Mouse (Mus musculus) CD4-positive, CD25-positive, alpha-beta regulatory T cell, adult 4 months (primary cell): Measurements from ENCODE around the gene Cd46. TPM values are rescaled to one million over a fixed set of nuclear protein-coding genes. Genes with fewer than 3 reads are reported as not detected.

Experiments used
- ATAC-seq: one replicate; pipeline ENCODE4 v1.8.0; 2017
- polyA plus RNA-seq, 2 experiments: library from polyadenylated mRNA; unstranded; fragments of 100-300 nt; shearing (Covaris generic); gene quantifications; one replicate each; pipeline ENCODE4 v1.2.1; 2017

Cd46 gene
- 1 to 10 TPM; 3.2 to 3.9 TPM for polyA plus RNA-seq

DNA sequence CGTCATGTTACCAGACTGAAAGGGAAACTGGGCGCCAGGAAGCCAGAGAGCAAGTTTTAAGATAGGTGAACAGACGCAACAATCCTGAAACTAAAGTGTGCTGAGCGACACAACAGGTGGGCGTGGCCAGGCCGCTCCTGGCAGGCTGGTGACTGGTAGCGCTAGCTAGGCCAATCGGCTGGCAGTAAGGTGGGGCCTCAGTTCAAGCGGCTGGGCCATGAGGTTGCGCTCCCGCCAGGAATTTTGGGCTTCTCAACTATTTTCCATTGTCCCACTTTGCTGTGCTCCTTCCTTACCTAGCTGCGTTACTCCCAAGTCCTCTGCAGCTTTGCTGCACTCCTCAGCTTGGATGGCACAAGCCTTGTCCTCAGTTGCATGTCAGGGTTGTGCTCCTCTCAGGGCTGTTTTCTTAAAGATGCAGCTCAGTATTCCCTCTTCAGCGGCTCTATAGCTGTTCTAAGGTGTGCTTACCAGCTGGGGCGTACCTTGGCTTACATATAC lies at the start of gene Cd46:
Cd46 (minus strand) TSS at position 30 of the 501 bp plus-strand sequence.
- ATAC-seq: peak; percentile 95

DNA sequence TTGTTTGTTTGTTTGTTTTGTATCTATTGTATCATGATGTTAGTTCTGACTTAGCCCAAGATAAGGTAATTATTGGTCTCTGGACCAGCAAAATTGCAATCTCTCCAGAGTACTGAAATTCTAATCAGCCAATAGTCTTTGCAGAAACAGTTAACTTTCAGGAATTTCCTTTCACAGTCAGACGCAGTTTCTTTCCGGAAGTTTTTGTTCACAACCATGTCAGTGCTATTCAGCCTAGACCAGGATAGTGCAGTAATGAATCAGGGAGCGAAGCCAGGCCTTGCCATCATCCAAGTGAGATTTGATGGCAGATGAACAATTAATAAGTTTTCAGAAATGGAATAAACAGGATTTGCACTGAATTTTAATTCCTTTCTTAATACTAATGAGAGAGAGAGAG lies 40.0 kb upstream of the Cd46 start:
- ATAC-seq: no peak

DNA sequence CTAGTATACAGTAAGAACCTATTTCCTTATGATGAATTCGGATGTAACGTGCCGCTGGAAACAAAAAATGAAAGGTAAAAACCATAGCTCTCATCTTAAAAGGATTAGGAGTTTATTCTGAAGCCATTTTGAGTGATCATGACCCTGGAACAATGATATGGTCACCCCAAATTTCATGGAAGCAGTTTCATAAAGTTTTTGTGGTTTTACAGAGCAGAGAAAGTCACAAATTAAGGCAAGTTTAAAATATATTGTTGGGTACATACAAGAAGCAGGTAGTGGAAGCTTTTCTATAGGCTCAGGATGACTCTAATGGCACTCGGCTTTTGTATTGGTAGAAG lies 39.6 kb upstream of the Cd46 start:
- ATAC-seq: peak; percentile 2

DNA sequence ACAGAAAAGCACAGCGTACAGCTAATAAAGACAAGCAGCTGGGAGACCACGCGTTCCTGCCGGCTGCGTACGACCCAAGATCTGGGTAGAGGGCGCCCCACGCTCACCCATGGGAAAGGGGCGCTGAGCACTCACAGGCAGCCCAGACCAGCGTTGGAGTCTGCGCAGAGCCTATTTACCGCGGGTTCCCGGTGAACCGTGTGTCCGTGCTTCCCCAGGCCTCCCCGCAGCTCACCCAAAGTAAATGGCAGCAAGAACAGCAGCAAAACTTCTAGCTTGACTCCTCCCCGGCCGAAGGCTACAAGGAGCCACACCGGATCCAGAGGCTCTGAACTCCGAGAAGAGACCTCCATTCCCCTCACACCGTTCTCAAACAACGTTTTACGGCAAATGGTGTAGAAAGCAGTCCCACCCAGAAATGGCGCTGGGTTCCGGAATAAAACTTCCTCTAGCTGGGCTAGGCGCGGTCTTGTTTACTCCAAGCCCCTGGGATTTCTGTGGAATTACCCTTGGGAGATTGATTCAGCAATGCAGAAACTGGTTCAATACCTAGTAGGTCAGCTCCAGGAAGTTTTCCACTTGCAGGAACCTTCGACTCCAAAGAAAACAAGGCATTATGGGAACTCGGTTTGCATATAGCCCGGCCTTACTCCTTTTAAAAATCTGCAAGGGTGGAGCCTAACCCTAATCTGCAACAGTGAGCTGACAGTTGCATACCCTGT lies 39.1 kb upstream of the Cd46 start, which contains the start of gene Cr1l:
Cr1l (minus strand) TSS at position 634 of the 722 bp plus-strand sequence.
- peak; percentile 86 for ATAC-seq

DNA sequence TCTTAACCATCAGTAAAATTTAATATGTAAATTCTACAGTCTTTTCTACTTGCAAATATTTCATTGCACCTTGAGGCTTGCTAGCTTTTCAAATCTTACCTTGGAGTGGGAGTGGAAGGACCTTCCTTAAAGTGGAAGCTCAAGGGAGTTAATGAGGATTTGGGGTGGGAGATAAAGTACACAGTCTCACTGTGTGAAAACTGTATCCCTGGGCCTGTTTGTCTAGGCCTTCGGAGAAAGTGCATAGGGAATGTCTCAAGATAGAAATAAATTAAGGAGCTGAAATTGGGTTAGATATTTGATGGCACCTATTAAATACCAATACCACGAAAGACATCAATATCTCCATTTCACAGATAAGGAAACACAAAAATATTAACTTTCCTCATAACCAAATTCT lies 38.4 kb upstream of the Cd46 start:
- no peak for ATAC-seq

DNA sequence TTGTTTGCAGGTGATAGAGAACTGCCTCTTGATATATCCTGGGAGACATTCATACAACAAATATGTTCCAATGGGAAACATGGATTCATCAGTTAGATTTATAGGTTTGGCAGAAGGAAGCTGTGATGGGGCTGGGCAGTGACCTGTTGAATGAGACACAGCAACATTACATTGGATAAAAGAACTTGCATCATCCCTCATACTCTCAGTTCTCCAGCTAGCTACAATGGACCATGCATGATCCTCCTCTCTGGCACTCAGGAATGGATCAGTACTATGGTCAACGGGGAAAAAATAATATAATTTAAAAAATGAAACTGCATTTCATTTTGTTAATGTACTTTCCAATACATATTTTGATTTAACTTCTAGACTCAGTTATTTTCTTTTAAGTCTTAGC lies 37.8 kb upstream of the Cd46 start:
- no peak for ATAC-seq

DNA sequence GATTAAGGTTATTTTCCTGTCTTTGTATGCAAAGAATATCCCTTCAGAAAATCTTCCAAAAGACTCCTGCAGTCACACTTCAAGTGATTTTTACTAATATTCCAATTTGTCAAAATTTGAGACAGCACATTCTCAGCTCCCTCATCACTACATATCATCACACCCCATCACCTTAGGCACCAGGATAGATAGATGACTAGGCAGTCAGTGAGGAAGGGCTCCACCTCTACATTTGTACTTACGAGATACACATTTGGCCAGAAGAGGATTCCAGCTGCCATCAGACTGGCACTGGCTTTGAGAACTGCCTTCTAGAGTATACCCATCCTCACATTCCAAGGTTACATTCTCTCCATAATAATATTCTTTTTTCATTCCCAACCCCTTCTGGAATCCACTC lies 22.4 kb upstream of the Cd46 start:
- no peak for ATAC-seq

DNA sequence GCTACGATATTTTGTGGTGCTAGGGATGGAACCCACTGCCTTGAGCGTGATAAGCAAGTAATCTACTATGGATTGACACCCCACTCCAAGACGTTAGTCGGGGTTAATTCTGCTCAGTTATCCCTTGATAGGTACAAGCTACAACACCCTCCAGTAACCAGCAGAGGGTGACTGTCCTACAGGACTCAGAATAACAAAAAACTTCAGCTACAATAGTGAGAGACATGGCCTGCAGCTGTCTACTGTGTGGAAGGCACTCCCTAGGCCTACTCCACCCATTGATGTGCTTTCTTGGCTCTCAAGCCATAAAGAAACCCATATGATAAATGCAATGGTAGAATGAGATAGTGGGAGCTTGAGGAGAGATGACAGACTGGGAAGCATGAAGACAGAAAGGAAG lies 21.6 kb upstream of the Cd46 start:
- ATAC-seq: no peak

DNA sequence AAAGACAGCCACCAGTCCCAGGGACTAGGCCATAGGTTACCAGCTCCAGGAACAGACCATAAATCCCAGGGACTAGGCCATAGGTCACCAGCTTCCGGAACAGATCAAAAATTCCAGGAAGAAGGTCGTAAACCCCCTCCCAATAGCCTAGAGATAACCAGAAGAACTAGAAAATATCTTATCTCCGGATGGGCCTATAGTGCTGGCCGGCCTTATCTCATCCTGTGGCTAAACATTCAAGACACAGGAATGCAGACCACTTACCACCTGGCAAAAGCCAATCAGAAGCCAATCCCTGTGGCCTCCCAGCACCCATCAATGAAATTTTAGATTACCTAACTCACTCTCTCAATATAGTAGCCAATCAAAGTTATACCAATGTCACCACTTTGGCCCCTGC lies 8.6 kb upstream of the Cd46 start:
- ATAC-seq: no peak

DNA sequence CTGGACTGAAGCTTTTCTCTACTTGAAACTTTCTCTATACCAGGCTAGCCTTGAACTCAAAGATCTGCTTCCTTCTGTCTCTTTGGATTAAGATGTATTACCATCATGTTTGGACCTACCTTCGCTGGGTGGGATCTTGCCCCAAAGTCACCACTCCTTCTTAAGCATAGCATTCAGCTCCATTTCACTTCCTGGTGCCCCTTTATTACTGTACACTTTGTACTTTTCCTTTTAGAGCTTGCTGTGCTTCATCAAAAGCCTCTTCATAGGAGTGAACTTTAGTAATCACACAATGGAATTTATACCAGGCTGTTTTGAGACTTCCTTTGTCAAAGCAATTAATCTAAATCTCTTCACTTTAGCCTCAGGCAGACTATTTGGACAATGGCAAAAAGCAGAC lies 6.0 kb upstream of the Cd46 start:
- no peak for ATAC-seq

DNA sequence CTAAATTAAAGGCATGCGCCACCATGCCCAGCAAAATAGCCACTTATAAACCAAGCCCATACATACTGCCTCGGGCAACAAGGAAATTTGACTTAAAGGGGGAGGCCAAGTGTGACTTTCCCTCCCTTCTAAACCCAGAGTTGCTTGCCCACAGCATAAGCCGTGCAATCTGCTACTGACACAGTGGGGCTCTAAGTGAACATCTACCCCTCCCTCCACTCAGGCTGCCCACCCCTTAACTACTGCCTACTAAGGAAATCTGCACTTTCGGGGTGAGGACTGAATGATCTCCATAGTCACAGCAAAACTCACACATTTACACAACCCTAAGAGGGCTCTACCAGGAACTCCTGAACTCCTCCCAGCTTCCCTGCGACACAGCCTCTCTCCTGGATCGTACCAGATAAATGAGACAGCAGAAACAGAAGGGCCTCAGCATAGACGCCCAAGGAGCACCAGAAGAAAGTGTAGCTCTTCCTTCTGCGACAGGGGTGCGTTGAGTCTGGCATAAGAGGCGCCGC lies 290 bp downstream of the Cd46 start:
- no peak for ATAC-seq

DNA sequence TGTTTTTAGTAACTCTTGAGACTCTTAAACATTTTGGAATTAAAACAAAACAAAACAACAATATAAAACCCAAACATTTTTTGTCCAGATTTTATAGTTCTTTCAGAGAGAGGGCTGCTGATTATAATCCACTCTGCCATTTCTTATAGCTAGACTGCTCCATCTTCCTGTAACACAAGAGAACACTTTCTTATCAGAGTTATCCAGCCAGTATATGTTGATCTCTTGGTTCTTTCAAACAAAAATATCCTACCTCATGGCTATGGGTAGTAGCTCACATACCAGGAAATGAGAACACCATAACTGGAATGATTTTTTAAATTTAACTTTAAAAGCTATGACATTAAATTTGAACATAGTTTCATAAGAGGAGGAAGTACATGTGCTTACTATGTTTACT lies 9.9 kb downstream of the Cd46 start:
- ATAC-seq: no peak

DNA sequence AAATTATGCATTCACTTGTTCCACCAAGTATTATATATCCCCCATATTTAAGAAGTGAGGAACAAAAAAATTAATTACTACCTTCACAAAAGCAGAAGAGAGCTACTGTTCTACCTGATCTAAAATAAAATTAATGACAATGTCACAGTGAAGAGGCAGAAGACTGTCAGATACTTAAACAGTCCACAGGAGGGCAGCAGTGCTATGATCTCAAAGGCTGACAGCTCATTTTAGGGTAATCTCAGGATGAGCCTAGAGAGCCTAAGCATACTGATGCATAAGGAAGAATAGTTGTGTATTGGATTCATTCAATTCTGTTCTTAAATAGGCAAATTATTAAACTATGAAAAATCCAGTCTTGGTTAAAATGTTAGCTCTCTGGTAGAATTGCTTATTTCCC lies 51.6 kb downstream of the Cd46 start:
- peak; percentile 82 for ATAC-seq

DNA sequence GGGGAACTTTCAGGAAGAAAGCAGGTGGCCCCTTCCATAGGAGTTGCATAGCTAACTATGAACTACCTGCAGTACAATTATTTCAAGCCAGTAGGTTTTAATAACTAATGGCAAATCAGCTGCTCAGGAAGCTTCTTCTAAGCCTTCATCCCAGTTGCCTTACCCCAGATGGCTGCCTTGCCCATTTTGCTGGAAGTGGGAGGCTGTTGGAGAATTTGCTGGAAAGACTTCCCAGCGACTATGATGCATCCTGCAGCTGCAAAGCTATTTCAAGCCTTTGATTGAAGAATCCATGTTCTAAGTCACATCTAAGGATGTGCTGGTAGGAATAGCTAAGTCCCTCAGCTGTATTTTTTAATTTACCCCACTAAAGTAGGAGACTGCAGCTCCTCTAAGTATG lies 53.7 kb downstream of the Cd46 start:
- ATAC-seq: no peak

DNA sequence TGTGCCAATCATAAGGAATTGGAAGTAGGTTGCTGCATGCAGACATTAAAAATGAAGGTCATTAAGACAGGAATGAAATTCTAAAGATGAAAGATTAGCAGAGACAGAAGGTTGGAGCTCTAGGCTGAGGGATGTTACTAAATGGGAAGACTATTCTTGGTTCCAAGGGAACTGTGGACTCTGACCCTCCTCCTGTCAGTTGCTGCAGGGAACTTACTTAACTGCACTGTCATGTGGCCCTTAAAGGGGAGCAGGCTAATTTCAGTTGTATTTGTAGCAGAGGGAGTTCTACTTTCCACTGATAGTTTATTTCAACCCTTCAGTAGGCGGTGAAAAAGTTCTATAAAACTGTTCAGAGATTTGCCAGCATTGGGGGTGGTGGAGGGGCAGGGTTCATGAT lies 54.1 kb downstream of the Cd46 start:
- no peak for ATAC-seq

DNA sequence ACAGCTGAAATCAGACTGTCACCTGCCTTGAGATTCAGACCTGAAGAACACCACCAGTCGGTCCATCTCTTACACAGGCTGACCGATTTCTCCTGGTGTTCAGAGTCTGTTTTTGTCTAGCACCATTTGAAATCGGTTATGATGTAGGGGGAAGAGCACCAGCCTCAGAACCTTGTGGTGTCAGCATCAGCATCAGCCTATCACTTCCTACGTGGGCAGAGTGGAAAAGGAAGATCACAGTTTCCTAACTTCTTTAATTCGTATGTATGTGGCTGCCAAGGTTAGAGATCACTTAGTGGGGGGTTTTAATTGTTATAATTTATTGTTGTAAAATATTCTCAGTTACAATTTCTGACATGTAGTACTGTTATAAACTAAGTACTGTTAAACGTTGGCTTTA lies 54.6 kb downstream of the Cd46 start:
- ATAC-seq: peak; percentile 64

DNA sequence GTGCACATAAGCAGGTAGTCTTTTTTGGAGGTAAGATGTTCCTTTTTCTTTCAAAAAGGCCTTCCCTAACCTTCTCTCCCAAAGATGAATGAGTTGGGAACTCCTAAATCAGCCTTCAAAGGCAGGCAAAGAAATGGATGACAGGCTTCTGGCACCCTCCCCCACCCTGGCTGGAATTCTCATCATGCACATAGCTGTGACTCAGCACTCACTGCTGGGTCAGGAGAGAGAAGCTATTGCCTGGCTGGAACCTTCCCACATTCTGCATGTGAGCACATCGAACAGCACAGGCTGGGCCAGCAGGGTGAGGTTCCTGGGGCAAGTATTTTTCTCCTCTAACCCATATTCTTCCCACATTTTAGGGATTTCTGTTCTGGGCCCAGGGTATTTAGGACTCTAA lies 58.1 kb downstream of the Cd46 start:
- ATAC-seq: no peak

DNA sequence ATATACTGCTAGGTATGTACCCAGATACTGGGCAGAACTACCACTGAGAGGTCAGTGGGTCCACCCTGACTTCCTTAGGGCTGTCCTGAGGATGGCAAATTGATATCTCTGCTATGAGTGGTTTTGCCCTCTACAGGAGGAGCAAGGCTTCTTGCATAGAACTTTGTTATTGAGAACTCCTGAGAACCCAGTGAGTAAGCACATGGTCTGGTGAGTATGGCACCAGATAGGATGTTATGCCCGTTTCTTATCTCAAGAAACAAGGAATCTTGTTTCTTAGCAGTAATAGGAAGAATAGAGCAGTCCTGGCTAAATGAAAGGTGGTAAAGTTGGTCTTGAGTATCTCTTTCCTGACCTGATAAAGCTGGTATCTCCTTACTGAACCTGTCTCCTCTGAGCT lies 59.3 kb downstream of the Cd46 start:
- no peak for ATAC-seq

DNA sequence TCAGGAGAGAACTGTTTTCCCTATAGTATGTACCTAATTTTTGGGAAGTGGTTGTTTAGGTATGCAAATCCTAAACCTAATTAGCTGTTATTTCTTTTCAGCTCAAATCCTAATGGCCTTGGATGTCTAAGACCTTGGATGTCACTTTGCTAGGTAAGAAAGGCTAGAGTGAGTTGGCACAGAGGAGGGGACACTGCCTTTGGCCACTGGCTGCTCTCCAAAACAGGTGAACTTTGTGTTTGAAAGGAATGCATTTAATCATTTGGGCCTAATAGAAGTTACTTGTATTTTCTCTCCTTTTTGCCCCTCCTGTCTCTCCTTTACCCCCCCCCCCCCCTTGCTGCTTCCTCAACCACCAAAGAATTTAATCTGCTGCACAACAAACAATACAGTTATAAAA lies 60.3 kb downstream of the Cd46 start:
- no peak for ATAC-seq

DNA sequence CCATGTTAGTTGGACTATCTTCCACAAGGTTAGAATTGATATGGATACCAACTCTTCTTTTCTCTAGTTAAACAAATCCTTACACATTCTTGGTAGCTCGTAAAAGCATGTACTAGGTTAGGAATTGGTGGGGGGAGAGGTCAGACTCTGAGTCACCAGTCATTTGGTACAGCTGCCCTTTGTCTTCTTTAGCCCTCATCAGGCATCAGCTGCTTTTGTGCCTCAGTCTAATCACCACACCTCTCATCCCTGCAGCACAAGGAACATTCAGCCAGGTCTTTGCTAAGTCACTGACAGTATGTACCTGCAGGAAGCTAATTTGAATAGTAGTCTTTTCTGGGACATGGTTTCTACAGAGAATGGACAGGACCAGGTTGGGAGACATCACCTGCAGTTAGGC lies 64.5 kb downstream of the Cd46 start:
- ATAC-seq: no peak

DNA sequence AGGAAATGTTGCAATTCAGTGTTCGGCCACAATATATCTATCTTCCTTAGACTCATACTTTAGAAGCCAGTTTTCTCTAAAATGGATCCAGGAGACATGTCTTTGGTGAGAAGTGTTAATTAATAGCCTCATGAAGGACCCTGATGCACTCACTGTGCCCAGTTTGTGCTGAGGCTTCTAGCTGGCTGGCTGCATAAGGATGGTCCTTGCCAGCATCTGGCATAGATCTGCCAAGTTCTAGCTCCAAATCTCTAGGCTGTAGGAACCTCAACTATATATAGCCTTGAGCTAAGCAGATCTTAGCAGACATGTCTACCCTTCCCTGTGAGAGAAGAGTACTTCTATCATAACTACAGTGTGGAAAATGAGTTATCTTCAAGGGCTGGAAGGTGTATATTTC lies 68.2 kb downstream of the Cd46 start:
- ATAC-seq: no peak

DNA sequence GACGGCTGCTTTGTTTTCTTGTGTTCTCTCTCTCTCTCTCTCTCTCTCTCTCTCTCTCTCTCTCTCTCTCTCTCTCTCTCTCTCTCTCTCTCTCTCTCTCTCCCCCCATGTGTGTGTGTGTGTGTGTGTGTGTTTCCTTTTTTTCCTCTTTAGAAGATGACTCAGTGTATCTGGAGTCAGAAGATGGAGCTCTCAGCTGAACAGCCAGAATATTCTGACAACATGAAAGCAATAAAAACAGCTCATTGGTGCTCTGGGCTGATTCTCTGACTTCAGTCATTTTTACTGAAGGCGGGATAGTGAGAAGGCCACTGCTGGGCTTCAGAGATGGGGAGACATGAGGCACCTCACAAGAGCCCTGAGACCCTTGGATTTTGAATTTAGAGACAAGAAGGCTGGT lies 70.2 kb downstream of the Cd46 start:
- no peak for ATAC-seq

DNA sequence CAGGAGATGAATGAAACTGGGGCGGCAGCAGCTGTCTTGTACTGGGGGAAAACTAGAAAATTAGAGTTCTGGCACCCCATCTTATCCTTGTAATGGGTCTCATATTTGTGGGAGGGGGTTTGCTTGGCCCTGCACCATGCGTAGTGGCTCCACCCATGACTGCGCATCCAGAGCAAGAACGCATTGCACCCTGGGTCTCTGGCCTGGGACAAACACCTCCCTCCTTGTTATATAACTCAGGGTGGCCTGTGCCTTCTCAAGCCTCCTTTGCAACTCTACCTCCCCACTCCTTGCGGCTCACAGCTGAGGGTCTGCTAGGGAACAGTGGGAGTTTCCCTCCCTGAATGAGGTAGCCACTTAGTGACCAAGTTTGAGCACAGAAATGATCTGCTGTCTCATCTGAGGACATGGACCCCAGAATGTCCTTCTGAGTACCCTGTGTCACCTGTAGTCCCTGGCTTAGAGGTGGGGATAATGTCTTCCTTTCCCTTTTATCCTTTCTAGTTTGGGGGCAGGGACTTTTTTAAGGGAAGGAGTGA lies 72.9 kb downstream of the Cd46 start:
- ATAC-seq: no peak
